Mouse (Mus musculus) olfactory bulb, adult 2 months (tissue): Measurements from ENCODE around the gene Cd3g.

Source experiments
- CTCF ChIP-seq: fragments of 200-500 bp; IDR thresholded peaks from 2 replicates; pipeline ENCODE4 v1.5.1; 2012; ENCODE audit warnings: low read depth, mild to moderate bottlenecking, low read length, moderate library complexity; ENCODE audit not compliant: insufficient read depth
- POLR2A ChIP-seq: fragments of 200-500 bp; IDR thresholded peaks from 2 replicates; pipeline ENCODE4 v1.6.1; 2012; ENCODE audit warnings: mild to moderate bottlenecking, low read depth, low read length, moderate library complexity; ENCODE audit not compliant: insufficient read depth

DNA sequence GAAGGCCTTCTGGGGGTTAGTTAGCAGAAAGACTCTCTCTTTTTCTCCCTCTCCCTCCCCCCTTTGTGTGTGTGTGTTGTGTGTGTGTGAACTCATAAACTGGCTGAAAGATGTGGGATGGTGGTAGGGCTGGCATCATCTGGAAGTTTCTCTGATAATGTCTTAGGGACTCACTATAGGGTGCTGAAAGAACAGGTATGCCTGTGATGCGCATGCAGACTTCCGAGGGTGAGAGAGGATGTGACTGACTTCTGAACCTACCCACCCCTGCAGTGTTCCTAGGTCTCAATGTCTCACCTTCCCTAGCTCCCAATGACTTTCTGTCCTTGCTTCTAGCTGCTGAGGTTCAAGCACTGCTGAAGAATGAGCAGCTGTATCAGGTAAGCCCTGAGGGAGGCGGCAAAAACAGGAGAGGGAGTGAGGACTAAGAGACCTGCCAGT lies 5.5 kb upstream of the Cd3g start:
- TF ChIP-seq CTCF = no peak
- TF ChIP-seq POLR2A = no peak
